Mouse (Mus musculus): ENCODE measurements around the gene Gm11554.
"Not testable (repeated sequence)": the region's sequence is repeated elsewhere in the genome, so short reads cannot be mapped to it uniquely, and the experiment has no call there.

The Gm11554 gene

GRCm38 (mm10) chr11:99804346-99804745 is at the start of gene Gm11554:
Gm11554 (minus strand) TSS chr11:99804446.
- TF ChIP-seq GATA4 (IDR thresholded peaks at IDR 0.05; ENCODE audit: insufficient replicate concordance, low read length): not testable (repeated sequence)

GRCm38 (mm10) chr11:99851508-99851907 is 47.3 kb upstream of the Gm11554 start, which contains the start of gene Krtap4-16:
Krtap4-16 (minus strand) TSS chr11:99851608.
- TF ChIP-seq GATA4 (IDR thresholded peaks at IDR 0.05; ENCODE audit: insufficient replicate concordance, low read length): no peak

- TF ChIP-seq GATA4 (IDR thresholded peaks at IDR 0.05; ENCODE audit: insufficient replicate concordance, low read length): no peak
Measured at GRCm38 (mm10) chr11:99846746-99847145, 42.5 kb upstream of the Gm11554 start.

- no peak for TF ChIP-seq GATA4 (IDR thresholded peaks at IDR 0.05; ENCODE audit: insufficient replicate concordance, low read length)
Measured at GRCm38 (mm10) chr11:99842185-99842584, 37.9 kb upstream of the Gm11554 start.

GRCm38 (mm10) chr11:99837966-99838365 is 33.7 kb upstream of the Gm11554 start, which contains the start of gene 2300003K06Rik:
2300003K06Rik (minus strand) TSS chr11:99838066.
- TF ChIP-seq GATA4 (IDR thresholded peaks at IDR 0.05; ENCODE audit: insufficient replicate concordance, low read length): no peak

- not testable (repeated sequence) for TF ChIP-seq GATA4 (IDR thresholded peaks at IDR 0.05; ENCODE audit: insufficient replicate concordance, low read length)
Measured at GRCm38 (mm10) chr11:99815566-99815965, 11.3 kb upstream of the Gm11554 start, which contains the start of gene Gm11564. Gm11564 (minus strand) TSS chr11:99815666.

GRCm38 (mm10) chr11:99809792-99810191 is 5.5 kb upstream of the Gm11554 start, which contains the start of gene Krtap4-13:
Krtap4-13 (minus strand) TSS chr11:99809892.
- not testable (repeated sequence) for TF ChIP-seq GATA4 (IDR thresholded peaks at IDR 0.05; ENCODE audit: insufficient replicate concordance, low read length)

GRCm38 (mm10) chr11:99798832-99799231 is 5.4 kb downstream of the Gm11554 start, which contains the start of gene Gm11569:
Gm11569 (minus strand) TSS chr11:99798932.
- not testable (repeated sequence) for TF ChIP-seq GATA4 (IDR thresholded peaks at IDR 0.05; ENCODE audit: insufficient replicate concordance, low read length)

GRCm38 (mm10) chr11:99793367-99793766 is 10.9 kb downstream of the Gm11554 start, which contains the start of gene Gm11596:
Gm11596 (minus strand) TSS chr11:99793467.
- no peak for TF ChIP-seq GATA4 (IDR thresholded peaks at IDR 0.05; ENCODE audit: insufficient replicate concordance, low read length)

GRCm38 (mm10) chr11:99784900-99785299 is 19.3 kb downstream of the Gm11554 start, which contains the start of gene Krtap4-9:
Krtap4-9 (plus strand) TSS chr11:99785200.
- not testable (repeated sequence) for TF ChIP-seq GATA4 (IDR thresholded peaks at IDR 0.05; ENCODE audit: insufficient replicate concordance, low read length)

- no peak for TF ChIP-seq GATA4 (IDR thresholded peaks at IDR 0.05; ENCODE audit: insufficient replicate concordance, low read length)
Measured at GRCm38 (mm10) chr11:99780604-99781003, 23.6 kb downstream of the Gm11554 start, which contains the start of gene Krtap4-8. Krtap4-8 (minus strand) TSS chr11:99780704.

GRCm38 (mm10) chr11:99778401-99778800 is 25.8 kb downstream of the Gm11554 start:
- no peak for TF ChIP-seq GATA4 (IDR thresholded peaks at IDR 0.05; ENCODE audit: insufficient replicate concordance, low read length)

- not testable (repeated sequence) for TF ChIP-seq GATA4 (IDR thresholded peaks at IDR 0.05; ENCODE audit: insufficient replicate concordance, low read length)
Measured at GRCm38 (mm10) chr11:99772813-99773212, 31.4 kb downstream of the Gm11554 start, which contains the start of gene Gm11595. Gm11595 (minus strand) TSS chr11:99772913.

- no peak for TF ChIP-seq GATA4 (IDR thresholded peaks at IDR 0.05; ENCODE audit: insufficient replicate concordance, low read length)
Measured at GRCm38 (mm10) chr11:99768410-99768809, 35.8 kb downstream of the Gm11554 start.

GRCm38 (mm10) chr11:99758877-99759276 is 45.4 kb downstream of the Gm11554 start:
- no peak for TF ChIP-seq GATA4 (IDR thresholded peaks at IDR 0.05; ENCODE audit: insufficient replicate concordance, low read length)

Data from liver, adult (tissue).